Comparison of ENCODE assay signal across 22 mouse cellular contexts in genomic region chr3:102141451-102141850, GRCm38 (mm10). TPM values are rescaled to one million over a fixed set of nuclear protein-coding genes. Genes with fewer than 3 reads are reported as not detected.
DNase-seq lines count a peak whose midpoint lies in the region; ATAC-seq and TF ChIP-seq lines count a peak whose summit lies in the region.
"Had no signal": no experiment of that assay in that cellular context is flagged by ENCODE, and none has a peak within 500 bp of the region (broad histone marks: within the 10 kb centered on the region; RNA-seq: fewer than 3 reads in every experiment).

No protein-coding gene starts in this region.

- no peak overlapping the region for H3K4me3 ChIP-seq in hindbrain, embryonic 10.5 days
- H3K4me3 ChIP-seq in hindbrain, embryonic 13.5 days: no peak overlapping the region
- H3K4me3 ChIP-seq in C2C12 (ENCODE audit: insufficient read depth, poor library complexity, severe bottlenecking): no peak overlapping the region
- no peak overlapping the region for H3K4me3 ChIP-seq in embryonic fibroblast, embryonic 13.5 days (ENCODE audit: insufficient read depth, low read length)
- H3K4me3 ChIP-seq in stomach, postnatal 0 days (ENCODE audit: low read depth, low read length): no peak overlapping the region
- H3K4me3 ChIP-seq: embryonic facial prominence, embryonic 15.5 days; forebrain, embryonic 13.5 days; heart, embryonic 13.5 days; hindbrain, embryonic 12.5 days had no signal

- TF ChIP-seq EP300 in stomach, postnatal 0 days (optimal IDR thresholded peaks at IDR 0.05): no peak

- WGBS in hindbrain, embryonic 10.5 days: 67% methylated on average over 2 of the region's 2 CpGs
- WGBS in hindbrain, embryonic 13.5 days: 84% methylated on average over 2 of the region's 2 CpGs
- 58% methylated on average over 2 of the region's 2 CpGs for WGBS in stomach, postnatal 0 days

- no peak for TF ChIP-seq CTCF in C2C12 (IDR thresholded peaks at IDR 0.05; ENCODE audit: control insufficient read depth, insufficient read depth, insufficient read length)
- no peak for TF ChIP-seq CTCF in embryonic fibroblast, embryonic 13.5 days (IDR thresholded peaks at IDR 0.05; ENCODE audit: borderline replicate concordance, insufficient read depth, low read length)
- TF ChIP-seq CTCF in stomach, postnatal 0 days (IDR thresholded peaks at IDR 0.05; ENCODE audit: low read depth): no peak

- H3ac ChIP-seq in C2C12 (ENCODE audit: control insufficient read depth, insufficient read length, low read depth): peak overlapping the region; percentile 25

- DNase-seq in hindbrain, embryonic 10.5 days (ENCODE audit: low spot score): no peak
- DNase-seq in stomach, postnatal 0 days (ENCODE audit: low spot score): no peak
- no peak for DNase-seq in embryo, embryonic 9.5 days (ENCODE audit: extremely low spot score)
- DNase-seq in cerebellum, postnatal 4 days (ENCODE audit: low spot score in 2 of 2): no peak
- DNase-seq: adrenal gland, postnatal 14 days; cerebellum, adult 18-20 months; cerebellum, adult 9-11 months; cerebellum, postnatal 36 days; forebrain, postnatal 0 days; gastrocnemius, postnatal 36 days; heart, adult 11 months; heart, postnatal 36 days had no signal

- no peak for ATAC-seq in hindbrain, embryonic 13.5 days (ENCODE audit: low FRiP score)
- ATAC-seq in stomach, postnatal 0 days (ENCODE audit: low FRiP score, low TSS enrichment): peak; percentile 40; the same call in 1 of the 2 replicates
- ATAC-seq: CD4-positive, CD25-positive, alpha-beta regulatory T cell, adult 4 months; forebrain, embryonic 13.5 days; forebrain, postnatal 0 days; hindbrain, postnatal 0 days had no signal

- H3K79me2 ChIP-seq in C2C12 (ENCODE audit: control insufficient read depth, insufficient read depth): no peaks in the 10 kb centered on the region

- no peak overlapping the region for H3K9ac ChIP-seq in hindbrain, embryonic 13.5 days
- no peak overlapping the region for H3K9ac ChIP-seq in stomach, postnatal 0 days (ENCODE audit: low read length)
- H3K9ac ChIP-seq: embryonic facial prominence, embryonic 15.5 days; forebrain, embryonic 13.5 days; forebrain, postnatal 0 days; heart, embryonic 13.5 days; hindbrain, embryonic 12.5 days had no signal

- peaks cover 41% of the 10 kb centered on the region for H3K4me1 ChIP-seq in hindbrain, embryonic 10.5 days (replicated peaks)
- H3K4me1 ChIP-seq in hindbrain, embryonic 13.5 days (replicated peaks): peaks cover 6% of the 10 kb centered on the region
- 0 out of 2 replicates have a peak, but pooled peaks cover under 1% of the 10 kb centered on the region for H3K4me1 ChIP-seq in embryonic fibroblast, embryonic 13.5 days (ENCODE audit: control insufficient read depth, insufficient read depth, low read length)
- no peaks in the 10 kb centered on the region for H3K4me1 ChIP-seq in stomach, postnatal 0 days (replicated peaks; ENCODE audit: control insufficient read depth, insufficient read depth)

- no peaks in the 10 kb centered on the region for H3K9me3 ChIP-seq in hindbrain, embryonic 10.5 days
- H3K9me3 ChIP-seq in hindbrain, embryonic 13.5 days: no peaks in the 10 kb centered on the region
- H3K9me3 ChIP-seq in stomach, postnatal 0 days (ENCODE audit: control insufficient read depth, low read length): no peaks in the 10 kb centered on the region
- H3K9me3 ChIP-seq: embryonic facial prominence, embryonic 15.5 days; forebrain, embryonic 13.5 days; G1E; heart, embryonic 13.5 days; hindbrain, embryonic 12.5 days had no signal

- H3K4me2 ChIP-seq in hindbrain, embryonic 13.5 days: no peak overlapping the region
- H3K4me2 ChIP-seq in stomach, postnatal 0 days (replicated peaks; ENCODE audit: low read depth): no peak overlapping the region
- H3K4me2 ChIP-seq: embryonic facial prominence, embryonic 15.5 days; forebrain, embryonic 13.5 days; heart, embryonic 13.5 days; hindbrain, embryonic 12.5 days had no signal

- TF ChIP-seq POLR2A in embryonic fibroblast, embryonic 13.5 days (IDR thresholded peaks at IDR 0.05; ENCODE audit: low read depth, low read length): no peak

- H3K27ac ChIP-seq in hindbrain, embryonic 10.5 days: 0 out of 2 replicates have a peak overlapping the region, but pooled peaks have one; percentile 25
- no peak overlapping the region for H3K27ac ChIP-seq in hindbrain, embryonic 13.5 days
- peak overlapping the region; percentile 34; the same call in 1 of the 2 replicates for H3K27ac ChIP-seq in embryonic fibroblast, embryonic 13.5 days (ENCODE audit: insufficient read depth, low read length)
- H3K27ac ChIP-seq in stomach, postnatal 0 days (replicated peaks): 0 out of 2 replicates have a peak overlapping the region, but pooled peaks have one; percentile 40
- H3K27ac ChIP-seq: embryonic facial prominence, embryonic 15.5 days; forebrain, embryonic 13.5 days; heart, embryonic 13.5 days; hindbrain, embryonic 12.5 days; hindbrain, postnatal 0 days had no signal

- H3K79me3 ChIP-seq in C2C12 (ENCODE audit: low read depth): no peaks in the 10 kb centered on the region

- H3K36me3 ChIP-seq in hindbrain, embryonic 10.5 days: no peaks in the 10 kb centered on the region
- no peaks in the 10 kb centered on the region for H3K36me3 ChIP-seq in hindbrain, embryonic 13.5 days
- H3K36me3 ChIP-seq in C2C12 (ENCODE audit: control insufficient read depth, insufficient read depth): no peaks in the 10 kb centered on the region
- H3K36me3 ChIP-seq in stomach, postnatal 0 days (ENCODE audit: control insufficient read depth, insufficient read depth, low read length): no peaks in the 10 kb centered on the region
- H3K36me3 ChIP-seq: embryonic facial prominence, embryonic 15.5 days; G1E; hindbrain, embryonic 12.5 days had no signal

- H3K27me3 ChIP-seq in hindbrain, embryonic 10.5 days (ENCODE audit: insufficient read depth, poor library complexity, severe bottlenecking): peaks cover 18% of the 10 kb centered on the region; the same call in 1 of the 2 replicates
- no peaks in the 10 kb centered on the region for H3K27me3 ChIP-seq in hindbrain, embryonic 13.5 days
- H3K27me3 ChIP-seq in C2C12 (ENCODE audit: control insufficient read depth, insufficient read depth, insufficient read length): no peaks in the 10 kb centered on the region
- H3K27me3 ChIP-seq in stomach, postnatal 0 days (ENCODE audit: control insufficient read depth, insufficient read depth, low read length): no peaks in the 10 kb centered on the region
- H3K27me3 ChIP-seq: embryonic facial prominence, embryonic 15.5 days; forebrain, embryonic 13.5 days; heart, embryonic 13.5 days; hindbrain, embryonic 12.5 days had no signal

TF ChIP-seq in C2C12, 6 proteins besides CTCF, POLR2A, EP300 and RAD21:
- no peak for TF ChIP-seq MAX (IDR thresholded peaks at IDR 0.05)
- TF ChIP-seq USF1 (IDR thresholded peaks at IDR 0.05; ENCODE audit: low read depth): no peak
- no peak for TF ChIP-seq FOSL1 (IDR thresholded peaks at IDR 0.05; ENCODE audit: insufficient read depth, low read length, poor library complexity, severe bottlenecking)
- no peak for TF ChIP-seq CEBPB (IDR thresholded peaks at IDR 0.05; ENCODE audit: low read depth)
- TF ChIP-seq MYOG (IDR thresholded peaks at IDR 0.05; ENCODE audit: control insufficient read depth, extremely low read depth, insufficient read length): no peak
- TF ChIP-seq MYOD1 (IDR thresholded peaks at IDR 0.05; ENCODE audit: control insufficient read depth, insufficient read length, low read depth): no peak

RNA-seq across cellular contexts. Expression of gene Casq2, which starts 55.2 kb away (rescaled TPM):
- polyA plus RNA-seq in hindbrain, embryonic 10.5 days (2016; fragmentation: Nextera tagmentation; extraction: Ambion mirVana): 0.08 and 0.25 TPM in 2 replicates
- 0.97 and 1.1 TPM in 2 replicates for polyA plus RNA-seq in hindbrain, embryonic 13.5 days (2015; fragmentation: Nextera tagmentation; extraction: Ambion mirVana)
- polyA plus RNA-seq in C2C12 (2012; fragmentation: generic; extraction: Trizol): 0.64 TPM
- polyA plus RNA-seq in embryonic fibroblast, embryonic 13.5 days (2011; ENCODE audit: insufficient read length, low read depth, missing spikeins): 0.20 and 1.2 TPM in 2 replicates
- 2.5 and 2.6 TPM in 2 replicates for polyA plus RNA-seq in stomach, postnatal 0 days (2015; fragmentation: Nextera tagmentation; extraction: Ambion mirVana)
- polyA plus RNA-seq: CD4-positive, CD25-positive, alpha-beta regulatory T cell, adult 4 months; G1E had no signal
